Mouse (Mus musculus) myocyte (in vitro differentiated cells): ENCODE measurements around the gene Chaf1a.

Experiments
- CEBPB ChIP-seq: IDR thresholded peaks from 2 replicates; pipeline ENCODE4 v1.6.1; 2011; ENCODE audit warnings: mild to moderate bottlenecking, moderate library complexity; ENCODE audit not compliant: poor library complexity, insufficient read depth, severe bottlenecking
- E2F4 ChIP-seq: IDR thresholded peaks from one replicate; pipeline ENCODE4 v1.6.1; 2011; ENCODE audit warnings: mild to moderate bottlenecking, control low read depth, moderate library complexity; ENCODE audit not compliant: insufficient read depth
- MAX ChIP-seq: IDR thresholded peaks from one replicate; pipeline ENCODE4 v1.6.1; 2011; ENCODE audit warnings: low read depth, mild to moderate bottlenecking, control low read depth
- MYOD1 ChIP-seq, 3 experiments: IDR thresholded peaks; one replicate each; pipeline ENCODE4 v1.6.1; 2011; ENCODE audit warnings: control low read depth in 2 of 3, low read depth in 2 of 3, mild to moderate bottlenecking in 2 of 3, moderate library complexity in 1 of 3; ENCODE audit not compliant: insufficient read length in 2 of 3, control insufficient read depth in 1 of 3
- MYOG ChIP-seq, 3 experiments: IDR thresholded peaks; one replicate each; pipeline ENCODE4 v1.6.1; 2011; ENCODE audit warnings: control low read depth in 2 of 3, low read depth in 2 of 3, mild to moderate bottlenecking in 2 of 3; ENCODE audit not compliant: insufficient read length in 2 of 3, control insufficient read depth in 1 of 3, insufficient read depth in 1 of 3
- POLR2A ChIP-seq: IDR thresholded peaks from one replicate; pipeline ENCODE4 v1.6.1; 2011; ENCODE audit warnings: low read depth, mild to moderate bottlenecking, control low read depth, moderate library complexity; ENCODE audit not compliant: insufficient read length
- POLR2AphosphoS2 ChIP-seq: IDR thresholded peaks from one replicate; pipeline ENCODE4 v1.6.1; 2011; ENCODE audit warnings: low read depth, control low read depth; ENCODE audit not compliant: insufficient read length
- REST ChIP-seq: IDR thresholded peaks from one replicate; pipeline ENCODE4 v1.6.1; 2011; ENCODE audit warnings: mild to moderate bottlenecking, control low read depth, moderate library complexity; ENCODE audit not compliant: insufficient read depth, insufficient read length
- SRF ChIP-seq: IDR thresholded peaks from one replicate; pipeline ENCODE4 v1.6.1; 2011; ENCODE audit warnings: low read depth; ENCODE audit not compliant: control insufficient read depth, insufficient read length
- TCF12 ChIP-seq: IDR thresholded peaks from one replicate; pipeline ENCODE4 v1.6.1; 2011; ENCODE audit warnings: mild to moderate bottlenecking, control low read depth; ENCODE audit not compliant: poor library complexity, insufficient read depth, severe bottlenecking
- TCF3 ChIP-seq: IDR thresholded peaks from one replicate; pipeline ENCODE4 v1.6.1; 2011; ENCODE audit warnings: low read depth, control low read depth; ENCODE audit not compliant: insufficient read length
- USF1 ChIP-seq: IDR thresholded peaks from one replicate; pipeline ENCODE4 v1.6.1; 2011; ENCODE audit warnings: low read depth, mild to moderate bottlenecking, control low read depth, moderate library complexity

- no peak for TF ChIP-seq POLR2A
- no peak for TF ChIP-seq MYOG (IDR thresholded peaks at IDR 0.05; ENCODE audit: control insufficient read depth in 1 of 3, insufficient read depth in 1 of 3, insufficient read length in 2 of 3, low read depth in 2 of 3)
- TF ChIP-seq MAX, result no peak
- no peak for TF ChIP-seq SRF
- TF ChIP-seq E2F4, result no peak
- no peak for TF ChIP-seq MYOD1 (IDR thresholded peaks at IDR 0.05; ENCODE audit: control insufficient read depth in 1 of 3, insufficient read length in 2 of 3, low read depth in 2 of 3)
- no peak for TF ChIP-seq POLR2AphosphoS2
- no peak for TF ChIP-seq TCF12
- TF ChIP-seq USF1, result no peak
- TF ChIP-seq CEBPB, result no peak
- TF ChIP-seq TCF3, result no peak
- TF ChIP-seq REST, result no peak
Measured at GRCm38 (mm10) chr17:56098180-56098579, 57.9 kb downstream of the Chaf1a start.
